Mouse (Mus musculus) embryo, embryonic 11.5 days (tissue): ENCODE results near the gene Pdlim1.
"Not testable (repeated sequence)": the region's sequence is repeated elsewhere in the genome, so short reads cannot be mapped to it uniquely, and the experiment has no call there.

ENCODE experiments used
- DNase-seq: peaks from one replicate; pipeline ENCODE4 v3.0.0-alpha.2; 2012; ENCODE audit warnings: low read depth, low spot score

Pdlim1 gene

GRCm38 (mm10) chr19:40240838-40241689 lies 30.6 kb downstream of the Pdlim1 start:
- no peak for DNase-seq

- no peak for DNase-seq
Observed at GRCm38 (mm10) chr19:40240360-40240759, 31.3 kb downstream of the Pdlim1 start.

GRCm38 (mm10) chr19:40238175-40238850 lies 33.3 kb downstream of the Pdlim1 start:
- no peak for DNase-seq

DNA sequence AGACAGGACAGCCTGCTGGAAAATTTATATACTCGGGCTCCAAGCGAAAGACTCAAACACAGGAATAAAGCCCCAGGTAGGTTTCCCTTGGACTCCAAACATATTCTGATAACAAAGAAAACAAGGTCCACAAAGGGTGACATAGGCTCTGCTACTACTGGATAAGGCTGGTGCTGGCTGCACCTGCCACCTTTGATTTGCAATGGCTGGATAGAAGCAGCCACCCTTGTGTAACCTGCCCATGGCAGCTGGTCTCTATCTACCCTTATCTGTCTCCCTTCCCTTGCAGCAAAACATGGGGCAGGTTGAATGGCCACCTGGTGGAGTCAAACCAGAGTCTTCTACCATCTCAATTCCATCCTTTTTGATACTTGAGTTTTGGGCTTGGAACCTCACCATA lies 39.1 kb downstream of the Pdlim1 start:
- DNase-seq, result no peak

GRCm38 (mm10) chr19:40231825-40232541 lies 39.7 kb downstream of the Pdlim1 start:
- no peak for DNase-seq

DNA sequence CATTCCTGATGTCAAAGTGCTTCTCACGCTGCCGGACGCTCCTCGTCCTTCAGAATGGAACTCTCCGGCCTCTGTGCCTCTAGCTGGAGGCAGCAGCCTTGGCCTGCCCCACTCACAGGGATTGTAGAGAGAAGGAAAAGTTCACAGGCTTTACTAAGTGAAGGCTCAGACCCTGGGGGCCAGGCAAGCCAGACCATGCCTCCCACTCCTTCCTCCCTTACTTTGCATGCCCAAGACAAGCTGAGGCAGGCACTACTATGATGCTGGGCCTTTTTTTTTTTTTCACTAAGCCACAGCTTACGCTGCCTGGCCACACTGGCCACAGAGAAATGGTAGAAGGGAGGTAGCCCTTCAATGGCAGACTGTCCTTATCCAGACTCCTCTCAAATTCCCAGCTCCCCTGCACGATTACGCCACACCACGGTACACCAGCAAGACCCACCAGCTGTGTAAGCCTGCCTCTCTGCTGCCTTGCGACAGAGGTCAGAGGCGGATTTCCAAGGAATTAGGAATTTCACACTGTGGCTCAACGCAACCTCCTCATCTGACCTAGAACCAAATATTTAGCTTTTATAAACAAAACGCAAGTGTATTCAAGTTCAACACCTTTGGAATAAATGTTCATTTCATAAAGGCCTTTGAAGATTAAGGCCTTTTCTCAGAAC lies 40.4 kb downstream of the Pdlim1 start:
- no peak for DNase-seq

DNA sequence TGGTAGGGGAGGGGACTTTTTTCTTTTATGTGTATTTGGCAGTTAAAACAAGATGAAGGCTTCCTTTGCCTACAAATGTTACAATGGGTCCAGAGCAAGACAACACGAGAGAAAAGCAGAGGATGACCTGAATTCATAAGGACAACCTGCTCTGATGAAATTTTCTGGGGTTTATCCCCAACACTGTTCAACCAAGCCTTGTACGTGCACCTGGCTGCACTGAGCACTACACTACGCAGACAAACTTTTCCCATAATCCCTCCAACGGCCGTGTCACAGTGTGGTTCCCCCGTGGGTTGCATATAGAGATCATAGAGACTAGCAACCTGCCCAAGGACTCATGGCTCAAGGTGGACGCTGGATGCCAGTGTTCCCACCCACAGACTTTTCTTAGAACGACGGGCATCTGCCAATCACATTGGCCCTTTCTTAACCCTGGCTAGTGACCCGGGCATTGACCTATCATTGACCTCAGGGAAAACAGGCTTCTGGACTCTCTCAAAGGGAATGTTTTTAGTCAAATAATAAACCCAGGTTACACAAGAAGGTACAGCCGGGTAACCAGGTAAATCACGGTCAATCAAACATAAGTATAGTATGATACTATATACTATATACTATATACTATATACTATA lies 45.0 kb downstream of the Pdlim1 start:
- no peak for DNase-seq

DNA sequence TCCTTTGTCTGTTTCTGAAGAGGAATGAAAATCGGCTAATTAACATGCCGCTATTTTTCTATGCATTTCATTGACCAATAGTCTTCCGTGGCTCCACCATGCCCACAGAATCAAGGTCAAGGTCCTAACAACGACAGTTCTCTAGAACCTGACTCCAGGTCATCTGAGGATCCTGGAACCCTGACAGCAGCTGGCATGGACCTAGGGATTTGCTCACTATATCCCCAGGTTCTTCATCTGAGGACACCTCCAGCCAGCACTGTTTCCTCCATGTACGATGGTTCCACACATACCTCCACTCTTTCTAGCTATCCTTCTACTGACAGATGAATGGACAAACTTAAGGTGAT lies 45.9 kb downstream of the Pdlim1 start:
- no peak for DNase-seq

GRCm38 (mm10) chr19:40225102-40225760 lies 46.4 kb downstream of the Pdlim1 start:
- peak; percentile 50 for DNase-seq

- DNase-seq, result not testable (repeated sequence)
Observed at GRCm38 (mm10) chr19:40222307-40222706, 49.3 kb downstream of the Pdlim1 start.

- no peak for DNase-seq
Observed at GRCm38 (mm10) chr19:40220878-40221277, 50.8 kb downstream of the Pdlim1 start.

GRCm38 (mm10) chr19:40202947-40203346 lies 68.7 kb downstream of the Pdlim1 start:
- DNase-seq, result not testable (repeated sequence)

DNA sequence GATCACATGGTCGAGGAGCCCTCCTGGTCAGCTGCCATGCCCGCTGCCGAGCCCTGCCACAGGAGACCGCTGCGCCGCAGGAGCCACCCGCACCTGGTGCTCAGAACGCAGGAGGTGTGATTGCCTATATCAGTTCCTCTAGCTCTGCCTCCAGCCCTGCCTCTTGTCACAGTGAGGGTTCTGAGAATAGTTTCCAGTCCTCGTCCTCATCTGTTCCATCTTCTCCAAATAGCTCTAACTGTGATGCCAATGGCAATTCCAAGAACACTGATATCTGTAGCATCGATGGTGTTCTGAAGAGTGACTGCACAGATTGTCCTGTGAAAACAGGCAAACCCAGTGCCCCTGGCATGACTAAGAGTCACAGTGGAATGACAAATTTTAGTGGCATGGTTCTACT lies 81.0 kb downstream of the Pdlim1 start:
- no peak for DNase-seq

DNA sequence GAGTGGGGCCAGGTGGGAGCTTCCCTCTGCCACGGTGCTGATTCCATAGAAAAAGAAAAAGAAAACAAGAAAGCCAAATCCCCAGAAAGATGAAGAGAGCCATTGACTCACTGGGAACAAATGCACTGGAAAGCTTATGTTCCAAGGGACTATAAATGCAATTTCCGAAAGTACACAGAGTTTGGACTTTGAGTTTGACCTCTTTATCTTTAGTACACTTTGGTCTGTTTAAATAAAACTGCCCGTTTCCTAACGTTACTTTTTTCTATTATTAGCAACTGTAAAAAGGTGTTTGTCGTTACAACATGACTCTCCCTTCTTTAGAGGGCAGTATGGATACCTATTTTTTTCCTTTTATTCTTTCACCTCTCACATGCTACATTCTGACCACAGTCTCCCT lies 84.5 kb downstream of the Pdlim1 start, which contains the start of gene Cyp2c70:
TSS of gene Cyp2c70 (minus strand) at position 174 of the 400 bp plus-strand sequence.
- no peak for DNase-seq

GRCm38 (mm10) chr19:40183600-40183999 lies 88.0 kb downstream of the Pdlim1 start:
- DNase-seq, result no peak

DNA sequence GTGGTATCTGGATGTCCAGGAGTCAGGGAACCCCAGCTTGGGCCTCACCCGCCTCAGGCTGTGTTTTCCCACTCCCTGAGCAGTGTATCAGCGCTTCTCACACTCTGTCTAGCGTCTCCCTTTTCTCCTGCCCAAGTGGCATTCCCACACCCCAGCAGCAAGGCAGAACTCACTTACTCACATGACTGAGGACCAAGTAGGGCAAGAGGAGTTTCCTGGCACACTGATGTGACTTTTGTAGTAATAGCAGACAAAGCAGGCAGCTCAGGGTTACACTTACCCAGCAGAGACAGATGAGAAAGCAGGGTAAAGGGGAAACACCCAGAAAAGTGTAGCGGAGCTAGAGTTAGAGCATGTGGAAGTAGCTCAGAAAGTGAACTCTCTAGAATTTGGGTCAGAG lies 93.3 kb downstream of the Pdlim1 start:
- no peak for DNase-seq
